Mouse (Mus musculus) midbrain, embryonic 11.5 days (tissue): ENCODE measurements around the gene Efcab2. TPM values are rescaled to one million over a fixed set of nuclear protein-coding genes. Genes with fewer than 3 reads are reported as not detected.

Source experiments
- ATAC-seq: fragments of 200-750 bp; cut with Nextera tagmentation; 2 replicates; pipeline ENCODE4 v1.8.0; 2017; ENCODE audit warnings: moderate TSS enrichment, moderate library complexity; ENCODE audit not compliant: low FRiP score
- DNase-seq: peaks from one replicate; pipeline ENCODE4 v3.0.0; 2015; ENCODE audit warnings: low spot score; ENCODE audit errors: missing footprints
- H3K27ac ChIP-seq: fragments of 300-500 bp; sonication (generic); 2 replicates; pipeline ENCODE4 v1.5.1; 2014; ENCODE audit warnings: low read depth, low read length
- H3K27me3 ChIP-seq: fragments of 300-500 bp; sonication (generic); 2 replicates; pipeline ENCODE4 v1.6.1; 2014; ENCODE audit warnings: mild to moderate bottlenecking, low read length, moderate library complexity, mixed read lengths; ENCODE audit not compliant: control insufficient read depth, insufficient read depth
- H3K36me3 ChIP-seq: fragments of 300-500 bp; sonication (generic); 2 replicates; pipeline ENCODE4 v1.6.1; 2014; ENCODE audit warnings: mild to moderate bottlenecking, low read length, moderate library complexity, mixed read lengths; ENCODE audit not compliant: control insufficient read depth, insufficient read depth
- H3K4me1 ChIP-seq: fragments of 300-500 bp; sonication (generic); 2 replicates; pipeline ENCODE4 v1.6.1; 2014; ENCODE audit warnings: low read length; ENCODE audit not compliant: control insufficient read depth, insufficient read depth
- H3K4me2 ChIP-seq: fragments of 300-500 bp; sonication (generic); 2 replicates; pipeline ENCODE4 v1.6.1; 2014; ENCODE audit warnings: mild to moderate bottlenecking, moderate library complexity
- H3K4me3 ChIP-seq: fragments of 300-500 bp; sonication (generic); 2 replicates; pipeline ENCODE4 v1.5.1; 2014; ENCODE audit warnings: low read depth, low read length
- H3K9ac ChIP-seq: fragments of 300-500 bp; sonication (generic); 2 replicates; pipeline ENCODE4 v1.6.1; 2014; ENCODE audit warnings: low read length
- H3K9me3 ChIP-seq: fragments of 300-500 bp; sonication (generic); 2 replicates; pipeline ENCODE4 v1.6.1; 2016; ENCODE audit warnings: low read length; ENCODE audit not compliant: control insufficient read depth
- WGBS: fragments of 180-500 bp; shearing (Covaris S2); extraction: QIAGEN DNeasy Blood & Tissue Kit; methylation state at CpG from one replicate; pipeline ENCODE4 v1.1.7; 2014; 5-methylcytosine and 5-hydroxymethylcytosine counted together
- polyA plus RNA-seq: library from polyadenylated mRNA; unstranded; fragments of >200 nt; fragmentation: Nextera tagmentation; extraction: Ambion mirVana; gene quantifications from 2 replicates; pipeline ENCODE4 v1.2.1, GENCODE M21; 2014

Gene Efcab2
- polyA plus RNA-seq, result 9.4 and 9.9 TPM in 2 replicates

GRCm38 (mm10) chr1:178405951-178406711 is at the start of gene Efcab2:
Efcab2 (plus strand) TSS chr1:178406085.
- under 1% methylated on average over 55 of the region's 70 CpGs for WGBS

GRCm38 (mm10) chr1:178357776-178358710 is 47.8 kb upstream of the Efcab2 start:
- Histone ChIP-seq H3K9ac (no peak overlapping the region), H3K27ac (no peak overlapping the region), H3K36me3 (no peaks in the 10 kb centered on the region), H3K4me1 (no peaks in the 10 kb centered on the region), H3K9me3 (no peaks in the 10 kb centered on the region), H3K4me2 (no peak overlapping the region), H3K4me3 (no peak overlapping the region), H3K27me3 (no peaks in the 10 kb centered on the region)
- 72% methylated on average over 12 of the region's 12 CpGs for WGBS
- ATAC-seq, result no peak
- no peak for DNase-seq

More at GRCm38 (mm10) chr1:178405951-178406711, at the start of gene Efcab2:
- H3K9ac ChIP-seq, result peak within 1 kb of the TSS; percentile 94
- peak within 1 kb of the TSS; percentile 46 for H3K4me2 ChIP-seq
- H3K4me1 ChIP-seq, result no peaks in the 10 kb centered on the region
- H3K27me3 ChIP-seq, result no peaks in the 10 kb centered on the region
- H3K36me3 ChIP-seq, result no peaks in the 10 kb centered on the region
- no peaks in the 10 kb centered on the region for H3K9me3 ChIP-seq
- peak within 1 kb of the TSS; percentile 56 for H3K4me3 ChIP-seq
- DNase-seq (peak; percentile 99), ATAC-seq (peak; percentile 97)
- H3K27ac ChIP-seq, result peak within 1 kb of the TSS; percentile 99

- 88% methylated on average over 11 of the region's 11 CpGs for WGBS
- Histone ChIP-seq H3K4me1 (no peaks in the 10 kb centered on the region), H3K9ac (no peak overlapping the region), H3K9me3 (no peaks in the 10 kb centered on the region), H3K4me2 (no peak overlapping the region), H3K27me3 (no peaks in the 10 kb centered on the region), H3K36me3 (no peaks in the 10 kb centered on the region), H3K27ac (no peak overlapping the region), H3K4me3 (no peak overlapping the region)
- DNase-seq (no peak), ATAC-seq (no peak)
Measured at GRCm38 (mm10) chr1:178360264-178360663, 45.6 kb upstream of the Efcab2 start.

GRCm38 (mm10) chr1:178360702-178361101 is 45.2 kb upstream of the Efcab2 start:
- Histone ChIP-seq H3K9ac (no peak overlapping the region), H3K27ac (no peak overlapping the region), H3K36me3 (no peaks in the 10 kb centered on the region), H3K27me3 (no peaks in the 10 kb centered on the region), H3K4me1 (no peaks in the 10 kb centered on the region), H3K4me2 (no peak overlapping the region), H3K9me3 (no peaks in the 10 kb centered on the region), H3K4me3 (no peak overlapping the region)
- no peak for DNase-seq
- WGBS, result 65% methylated on average over 2 of the region's 2 CpGs
- no peak for ATAC-seq

- H3K4me2 ChIP-seq, result no peak overlapping the region
- ATAC-seq (no peak), DNase-seq (no peak)
- H3K4me1 ChIP-seq, result peaks cover 3% of the 10 kb centered on the region; the same call in 1 of the 2 replicates
- no peak overlapping the region for H3K9ac ChIP-seq
- no peaks in the 10 kb centered on the region for H3K9me3 ChIP-seq
- no peak overlapping the region for H3K4me3 ChIP-seq
- no peaks in the 10 kb centered on the region for H3K27me3 ChIP-seq
- WGBS, result 84% methylated on average over 6 of the region's 6 CpGs
- H3K36me3 ChIP-seq, result no peaks in the 10 kb centered on the region
- no peak overlapping the region for H3K27ac ChIP-seq
Measured at GRCm38 (mm10) chr1:178365171-178365570, 40.7 kb upstream of the Efcab2 start.

GRCm38 (mm10) chr1:178368121-178368520 is 37.8 kb upstream of the Efcab2 start:
- WGBS, result 67% methylated on average over 6 of the region's 6 CpGs
- no peaks in the 10 kb centered on the region for H3K9me3 ChIP-seq
- H3K36me3 ChIP-seq, result no peaks in the 10 kb centered on the region
- H3K4me3 ChIP-seq, result no peak overlapping the region
- ATAC-seq (no peak), DNase-seq (no peak)
- no peaks in the 10 kb centered on the region for H3K27me3 ChIP-seq
- no peak overlapping the region; the same call in 1 of the 2 replicates for H3K4me2 ChIP-seq
- peaks cover 3% of the 10 kb centered on the region; the same call in 1 of the 2 replicates for H3K4me1 ChIP-seq
- H3K9ac ChIP-seq, result no peak overlapping the region; the same call in 1 of the 2 replicates
- H3K27ac ChIP-seq, result no peak overlapping the region; the same call in 1 of the 2 replicates

GRCm38 (mm10) chr1:178368548-178369271 is 37.2 kb upstream of the Efcab2 start:
- peak; percentile 94 for ATAC-seq
- 2% methylated on average over 36 of the region's 36 CpGs for WGBS
- H3K4me3 ChIP-seq, result peak overlapping the region; percentile 42
- H3K9ac ChIP-seq, result peak overlapping the region; percentile 73
- peak overlapping the region; percentile 74 for H3K4me2 ChIP-seq
- peaks cover 3% of the 10 kb centered on the region; the same call in 1 of the 2 replicates for H3K4me1 ChIP-seq
- peak overlapping the region; percentile 53 for H3K27ac ChIP-seq
- peak; percentile 97 for DNase-seq
- no peaks in the 10 kb centered on the region for H3K9me3 ChIP-seq
- H3K27me3 ChIP-seq, result no peaks in the 10 kb centered on the region
- H3K36me3 ChIP-seq, result no peaks in the 10 kb centered on the region

GRCm38 (mm10) chr1:178369272-178369651 is 36.6 kb upstream of the Efcab2 start:
- peak; percentile 88 for ATAC-seq
- WGBS, result 2% methylated on average over 11 of the region's 11 CpGs
- peaks cover 3% of the 10 kb centered on the region; the same call in 1 of the 2 replicates for H3K4me1 ChIP-seq

More at GRCm38 (mm10) chr1:178369272-178369651, 36.6 kb upstream of the Efcab2 start:
- Histone ChIP-seq H3K27me3 (no peaks in the 10 kb centered on the region), H3K4me3 (peak overlapping the region; percentile 42), H3K27ac (no peak overlapping the region; the same call in 1 of the 2 replicates), H3K9ac (peak overlapping the region; percentile 73), H3K36me3 (no peaks in the 10 kb centered on the region), H3K4me2 (peak overlapping the region; percentile 74), H3K9me3 (no peaks in the 10 kb centered on the region)
- no peak for DNase-seq
